Mouse (Mus musculus) left cerebral cortex, adult 11 months (tissue): ENCODE data around the gene U2surp.
"Not testable (repeated sequence)": the region's sequence is repeated elsewhere in the genome, so short reads cannot be mapped to it uniquely, and the experiment has no call there.

Experiments
- DNase-seq: peaks from one replicate; pipeline ENCODE4 v3.0.0; 2022; ENCODE audit warnings: low spot score

Gene U2surp

GRCm38 (mm10) chr9:95539176-95539800, 27.5 kb upstream of the U2surp start:
- DNase-seq = no peak

GRCm38 (mm10) chr9:95533817-95534216, 22.0 kb upstream of the U2surp start:
- no peak for DNase-seq

- DNase-seq = no peak
Measured at GRCm38 (mm10) chr9:95531144-95531543, 19.3 kb upstream of the U2surp start.

DNA sequence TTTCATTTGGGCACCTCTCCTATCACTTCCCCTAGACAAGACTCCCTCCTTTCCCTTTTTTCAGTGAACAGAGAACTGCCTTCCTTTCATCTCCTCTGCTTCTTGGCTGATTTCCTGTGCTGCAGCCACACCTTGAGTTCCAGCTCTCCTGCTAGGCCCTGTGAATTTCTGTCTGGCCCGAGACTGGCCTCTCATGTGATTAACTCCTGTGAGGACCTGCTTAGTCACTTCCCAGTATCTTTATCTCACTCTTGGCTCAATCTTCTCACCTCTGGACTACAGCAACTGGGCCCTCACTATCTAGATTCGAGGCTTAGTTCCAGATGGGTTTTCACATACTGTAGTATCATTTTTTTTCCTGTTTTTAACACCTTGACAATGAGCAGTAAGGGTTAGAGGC, 15.9 kb upstream of the U2surp start:
- no peak for DNase-seq

DNA sequence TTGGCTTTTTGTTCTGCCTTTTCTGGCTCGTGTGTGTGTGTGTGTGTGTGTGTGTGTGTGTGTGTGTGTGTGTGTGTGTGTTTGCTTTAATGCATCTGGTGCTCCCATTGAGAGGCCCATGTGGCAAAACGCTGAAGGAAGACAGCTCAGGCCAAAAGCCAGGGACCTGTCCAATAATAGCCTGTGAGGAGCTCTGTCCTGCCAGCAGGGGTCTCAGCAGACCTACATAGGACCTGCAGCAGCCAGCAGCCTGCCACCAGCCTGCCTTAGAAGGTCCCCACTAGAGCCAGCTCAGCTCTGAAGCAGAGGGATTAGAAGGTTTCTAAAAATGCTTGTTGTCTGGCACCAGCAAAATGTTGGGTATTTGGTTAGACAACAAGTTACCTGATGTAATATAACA, 14.2 kb upstream of the U2surp start:
- no peak for DNase-seq

- no peak for DNase-seq
Measured at GRCm38 (mm10) chr9:95525376-95525775, 13.6 kb upstream of the U2surp start.

DNA sequence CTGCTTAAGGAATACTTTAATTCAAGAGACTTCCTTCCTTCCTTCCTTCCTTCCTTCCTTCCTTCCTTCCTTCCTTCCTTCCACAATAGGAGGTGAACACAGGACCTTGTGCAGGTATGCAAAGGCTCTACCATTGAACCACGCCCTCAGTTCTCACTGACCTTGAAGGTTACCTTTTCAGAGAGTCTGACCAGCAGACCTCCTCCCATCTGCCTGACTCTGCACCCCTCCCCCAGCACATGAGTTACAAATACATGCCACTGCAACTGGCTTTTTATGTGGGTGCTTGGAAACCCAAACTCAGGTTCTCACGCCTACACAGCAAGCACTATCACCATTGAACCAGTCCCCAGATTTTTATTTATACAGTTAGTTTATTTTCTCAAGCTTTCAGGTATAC, 10.8 kb upstream of the U2surp start:
- no peak for DNase-seq

- no peak for DNase-seq
Measured at GRCm38 (mm10) chr9:95521566-95521965, 9.8 kb upstream of the U2surp start.

DNA sequence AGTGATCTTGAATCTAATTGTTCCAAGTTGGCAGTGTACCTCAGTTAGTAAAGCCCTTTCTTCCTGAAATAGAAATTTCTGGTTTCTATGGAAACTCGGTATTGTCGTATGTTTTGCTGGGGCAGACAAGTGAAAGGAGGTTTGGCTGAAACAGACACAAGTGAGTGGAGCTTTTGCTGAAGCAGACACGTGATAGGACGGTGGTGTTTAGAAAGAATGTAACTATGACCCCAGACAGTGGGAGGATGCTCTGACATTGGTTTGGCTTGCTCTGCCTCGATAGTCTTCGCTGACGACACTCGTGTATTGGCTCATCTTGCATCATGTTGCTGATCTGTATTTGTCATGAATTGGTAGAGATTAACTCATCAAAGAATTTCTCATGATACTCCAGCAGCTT, 9.2 kb upstream of the U2surp start:
- DNase-seq = no peak

GRCm38 (mm10) chr9:95520563-95520962, 8.8 kb upstream of the U2surp start:
- no peak for DNase-seq

GRCm38 (mm10) chr9:95514361-95514760, 2.6 kb upstream of the U2surp start:
- DNase-seq = not testable (repeated sequence)

GRCm38 (mm10) chr9:95513776-95514175, 2.0 kb upstream of the U2surp start:
- DNase-seq = no peak

- no peak for DNase-seq
Measured at GRCm38 (mm10) chr9:95512331-95513030, 685 bp upstream of the U2surp start.

DNA sequence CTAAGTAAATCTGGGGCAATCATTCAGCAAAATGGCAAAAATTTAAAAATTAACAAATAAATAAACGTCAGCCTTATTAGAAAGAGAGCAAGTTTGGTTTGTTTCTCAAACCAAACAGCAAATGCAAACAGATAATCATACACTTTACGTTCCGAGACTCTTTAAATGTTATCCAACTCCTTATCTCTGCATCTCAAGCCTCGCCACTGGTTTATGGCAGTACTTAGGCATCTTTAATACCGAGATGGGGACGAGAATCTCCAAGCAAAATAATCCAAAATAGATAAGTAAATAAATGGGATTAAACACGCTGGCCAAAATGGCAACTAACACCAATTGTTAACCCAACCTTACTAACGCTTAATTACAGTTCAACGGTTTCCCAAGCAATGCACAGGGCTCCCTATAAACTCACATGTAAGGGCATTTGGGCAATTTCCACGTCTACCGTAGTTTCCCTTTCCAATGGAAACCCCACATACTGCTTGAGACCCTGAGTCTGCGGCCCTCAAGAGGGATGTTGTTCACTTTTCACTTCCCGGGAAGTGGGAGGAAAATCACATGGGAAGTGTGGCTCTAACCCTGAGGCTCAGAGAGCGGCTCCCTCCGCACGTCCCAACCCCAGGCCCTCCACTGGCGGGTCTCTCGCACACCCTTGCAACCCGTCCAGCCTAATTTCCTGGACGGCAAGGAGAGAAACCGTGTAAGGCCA, 947 bp downstream of the U2surp start:
- DNase-seq = no peak

- DNase-seq = no peak
Measured at GRCm38 (mm10) chr9:95505666-95506065, 6.1 kb downstream of the U2surp start.

GRCm38 (mm10) chr9:95499848-95500247, 11.9 kb downstream of the U2surp start:
- DNase-seq = no peak

- no peak for DNase-seq
Measured at GRCm38 (mm10) chr9:95495038-95495437, 16.8 kb downstream of the U2surp start.

DNA sequence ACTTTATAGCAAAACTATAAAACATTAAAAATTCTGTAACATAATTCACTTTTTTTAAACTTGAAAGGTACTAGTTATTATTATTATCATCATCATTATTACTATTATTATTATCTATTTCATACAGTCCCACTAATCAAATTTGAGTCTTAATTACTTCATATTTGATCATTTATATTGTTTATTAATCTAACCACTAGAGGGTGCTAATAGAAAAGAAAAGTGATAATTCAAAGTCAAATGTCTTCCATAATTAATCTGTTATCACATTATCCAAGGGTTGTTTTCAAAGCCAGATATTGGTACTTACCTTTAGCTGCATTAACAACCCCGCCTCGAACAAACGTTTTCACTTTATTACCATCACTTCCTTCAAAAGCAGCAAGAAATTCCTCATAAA, 18.4 kb downstream of the U2surp start:
- no peak for DNase-seq

DNA sequence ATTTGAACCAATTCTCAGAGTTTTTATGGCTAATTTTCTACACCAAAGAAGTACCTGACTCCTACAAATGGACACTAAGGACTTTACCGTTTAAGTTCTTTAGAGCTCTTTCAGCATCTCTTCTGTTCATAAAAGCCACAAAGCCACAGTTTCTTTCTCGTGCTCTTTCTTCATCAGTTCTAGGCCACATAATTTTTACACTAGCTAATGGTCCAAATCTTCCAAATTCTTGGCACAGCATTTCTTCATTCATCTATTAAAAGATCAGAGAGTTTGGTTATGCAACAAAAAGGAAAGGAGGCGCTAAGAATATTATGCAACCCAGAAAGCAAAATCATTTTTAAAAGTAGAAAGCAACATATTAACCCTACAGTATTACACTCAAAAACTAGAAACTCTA, 21.8 kb downstream of the U2surp start:
- DNase-seq = no peak

DNA sequence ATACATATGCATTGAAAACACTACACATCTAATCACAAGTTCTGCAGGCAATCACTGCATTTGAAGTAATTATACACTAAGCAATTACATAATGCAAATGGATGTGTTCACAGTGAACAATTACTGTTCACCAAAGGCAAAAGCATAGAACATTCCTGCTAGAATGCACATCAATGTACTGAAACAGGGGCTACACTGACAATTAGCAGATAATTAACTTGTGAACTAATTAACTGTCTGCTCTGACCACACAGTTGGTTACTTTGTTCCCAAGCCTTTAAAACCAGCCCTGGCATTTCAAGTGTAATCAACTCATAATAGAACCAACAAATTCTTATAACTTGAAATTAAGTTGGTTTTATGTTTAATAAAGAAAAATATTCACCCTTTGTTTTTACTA, 22.9 kb downstream of the U2surp start:
- DNase-seq = no peak

GRCm38 (mm10) chr9:95479981-95480380, 31.8 kb downstream of the U2surp start:
- DNase-seq = no peak

GRCm38 (mm10) chr9:95478443-95478842, 33.4 kb downstream of the U2surp start:
- no peak for DNase-seq

DNA sequence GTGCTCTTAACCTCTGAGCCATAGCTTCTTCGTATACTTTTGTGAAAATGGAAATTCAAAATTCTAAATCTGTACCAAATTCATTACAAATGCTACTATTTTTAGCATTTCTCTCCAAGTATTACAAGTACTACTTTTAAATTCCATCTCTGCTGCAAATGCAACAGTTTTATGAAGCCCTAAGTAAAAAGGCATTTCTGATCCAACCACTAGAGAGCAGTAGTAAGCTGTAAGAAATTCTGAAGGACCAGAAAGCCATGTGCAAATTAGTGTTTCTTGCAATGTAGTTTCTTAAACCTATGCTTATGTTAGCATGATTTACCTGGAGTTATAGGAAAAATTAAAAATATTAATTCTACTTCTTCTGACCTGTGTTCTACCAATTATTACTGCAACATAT, 38.9 kb downstream of the U2surp start:
- DNase-seq = no peak
